Mouse (Mus musculus) forebrain, embryonic 11.5 days (tissue): Measurements from ENCODE around the gene 2610528J11Rik. TPM values are rescaled to one million over a fixed set of nuclear protein-coding genes. Genes with fewer than 3 reads are reported as not detected.
A peak's percentile ranks its signal among the peaks of the same experiment; 100 is the strongest.

Source experiments
- ATAC-seq: fragments of 200-750 bp; cut with Nextera tagmentation; replicated peaks from 2 replicates; pipeline ENCODE4 v1.8.0; 2017; ENCODE audit warnings: moderate TSS enrichment; ENCODE audit not compliant: low FRiP score
- DNase-seq: peaks from one replicate; pipeline ENCODE4 v3.0.0-alpha.2; 2017; ENCODE audit warnings: low spot score
- H3K27ac ChIP-seq: fragments of 300-500 bp; sonication (generic); 2 replicates; pipeline ENCODE4 v1.5.1; 2014; ENCODE audit warnings: low read depth, low read length
- H3K27me3 ChIP-seq: fragments of 300-500 bp; sonication (generic); 2 replicates; pipeline ENCODE4 v1.6.1; 2014; ENCODE audit warnings: mild to moderate bottlenecking, low read length, mixed read lengths; ENCODE audit not compliant: control insufficient read depth, insufficient read depth
- H3K36me3 ChIP-seq: fragments of 300-500 bp; sonication (generic); 2 replicates; pipeline ENCODE4 v1.6.1; 2014; ENCODE audit warnings: mild to moderate bottlenecking, low read length, moderate library complexity, mixed read lengths; ENCODE audit not compliant: control insufficient read depth, insufficient read depth
- H3K4me1 ChIP-seq: fragments of 300-500 bp; sonication (generic); replicated peaks from 2 replicates; pipeline ENCODE4 v1.6.1; 2014; ENCODE audit warnings: low read length, mixed read lengths; ENCODE audit not compliant: control insufficient read depth, insufficient read depth
- H3K4me2 ChIP-seq: fragments of 300-500 bp; sonication (generic); 2 replicates; pipeline ENCODE4 v1.6.1; 2014; ENCODE audit warnings: low read depth, mild to moderate bottlenecking, low read length, moderate library complexity, mixed read lengths; ENCODE audit not compliant: severe bottlenecking
- H3K4me3 ChIP-seq: fragments of 300-500 bp; sonication (generic); 2 replicates; pipeline ENCODE4 v1.5.1; 2014; ENCODE audit warnings: low read depth, low read length
- H3K9ac ChIP-seq: fragments of 300-500 bp; sonication (generic); 2 replicates; pipeline ENCODE4 v1.6.1; 2014; ENCODE audit warnings: low read length
- H3K9me3 ChIP-seq: fragments of 300-500 bp; sonication (generic); 2 replicates; pipeline ENCODE4 v1.6.1; 2016; ENCODE audit warnings: low read length, mixed read lengths; ENCODE audit not compliant: control insufficient read depth
- WGBS: fragments of 180-500 bp; shearing (Covaris S2); extraction: QIAGEN DNeasy Blood & Tissue Kit; methylation state at CpG from one replicate; pipeline ENCODE4 v1.1.7; 2014; 5-methylcytosine and 5-hydroxymethylcytosine counted together
- polyA plus RNA-seq: library from polyadenylated mRNA; unstranded; fragments of >200 nt; fragmentation: Nextera tagmentation; extraction: Ambion mirVana; gene quantifications from 2 replicates; pipeline ENCODE4 v1.2.1, GENCODE M21; 2014

The 2610528J11Rik gene
- polyA plus RNA-seq, 1 experiment from 2014 or later, result 0.71 TPM

DNA sequence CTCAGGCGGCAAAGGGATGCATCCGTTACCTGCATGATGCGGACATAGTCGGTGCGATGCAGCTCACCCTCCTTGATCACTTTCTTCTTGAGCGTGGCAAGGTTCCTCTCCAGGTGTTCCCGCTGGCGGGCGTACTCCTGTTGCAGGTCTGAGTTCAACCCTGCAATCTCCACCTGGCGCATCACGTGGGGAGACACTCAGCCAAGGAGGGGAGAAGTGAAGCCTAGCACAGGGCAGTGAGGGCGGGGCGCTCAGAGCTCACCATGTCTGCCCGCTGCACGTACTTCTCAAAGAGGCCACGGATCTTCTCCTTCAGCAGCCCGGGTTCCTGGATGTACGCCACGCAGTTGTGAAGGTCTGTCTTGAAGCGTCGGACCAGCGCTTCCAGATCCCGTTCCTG lies 42.5 kb downstream of the 2610528J11Rik start:
- H3K4me3 ChIP-seq, result no peak overlapping the region
- no peaks in the 10 kb centered on the region for H3K9me3 ChIP-seq
- no peaks in the 10 kb centered on the region for H3K4me1 ChIP-seq
- DNase-seq (no peak), ATAC-seq (no peak)
- H3K4me2 ChIP-seq, result no peak overlapping the region
- no peaks in the 10 kb centered on the region for H3K36me3 ChIP-seq
- no peak overlapping the region; the same call in 1 of the 2 replicates for H3K9ac ChIP-seq
- no peak overlapping the region for H3K27ac ChIP-seq
- no peaks in the 10 kb centered on the region; the same call in 1 of the 2 replicates for H3K27me3 ChIP-seq
- 74% methylated on average over 23 of the region's 23 CpGs for WGBS

DNA sequence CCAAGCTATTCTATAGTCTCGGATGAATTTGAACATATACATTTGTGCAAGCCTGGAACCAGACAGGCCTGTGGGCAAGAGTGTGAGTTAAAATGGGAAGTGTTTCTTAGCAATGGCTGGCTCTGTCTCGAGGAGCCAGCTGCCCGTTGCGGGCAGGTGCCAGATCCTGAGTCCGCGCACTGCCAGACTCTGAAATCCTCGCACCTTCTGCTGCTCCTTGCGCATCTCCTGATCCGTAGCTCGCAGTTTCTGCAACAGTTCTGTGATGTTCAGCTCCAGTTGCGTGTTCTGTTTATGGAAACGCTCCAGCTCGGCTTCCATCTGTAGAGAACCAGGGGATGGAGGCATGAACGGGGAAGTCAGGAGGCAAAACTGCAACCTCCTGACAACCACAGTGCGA lies 44.6 kb downstream of the 2610528J11Rik start:
- WGBS, result 89% methylated on average over 15 of the region's 15 CpGs
- H3K36me3 ChIP-seq, result no peaks in the 10 kb centered on the region
- no peaks in the 10 kb centered on the region for H3K4me1 ChIP-seq
- DNase-seq (no peak), ATAC-seq (no peak)
- no peak overlapping the region for H3K4me3 ChIP-seq
- no peak overlapping the region for H3K27ac ChIP-seq
- no peak overlapping the region for H3K9ac ChIP-seq
- no peak overlapping the region for H3K4me2 ChIP-seq
- no peaks in the 10 kb centered on the region for H3K9me3 ChIP-seq
- H3K27me3 ChIP-seq, result no peaks in the 10 kb centered on the region; the same call in 1 of the 2 replicates

DNA sequence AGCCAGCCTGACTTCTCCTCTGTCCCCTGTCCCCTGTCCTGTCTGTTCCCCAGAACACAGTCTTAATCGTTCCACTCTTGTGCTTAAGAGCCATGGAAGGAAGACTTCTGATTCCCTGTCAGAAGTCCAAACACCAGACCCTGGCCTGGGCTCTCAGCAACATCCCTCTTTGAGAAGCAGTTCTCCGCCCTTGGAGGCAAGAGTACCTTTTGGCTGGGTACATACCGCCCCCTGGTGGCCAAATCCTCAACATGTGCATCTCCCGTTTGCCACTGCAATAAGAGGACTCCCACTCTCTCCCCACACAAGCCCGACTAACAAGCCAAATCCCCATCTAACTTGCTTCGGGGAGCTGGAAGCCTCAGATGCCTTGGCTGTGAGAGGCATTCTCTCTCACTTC lies 49.3 kb downstream of the 2610528J11Rik start:
- 7% methylated on average over 6 of the region's 6 CpGs for WGBS
- Histone ChIP-seq H3K9me3 (no peaks in the 10 kb centered on the region), H3K27ac (no peak overlapping the region), H3K4me3 (no peak overlapping the region), H3K36me3 (no peaks in the 10 kb centered on the region), H3K4me2 (no peak overlapping the region), H3K27me3 (no peaks in the 10 kb centered on the region), H3K4me1 (no peaks in the 10 kb centered on the region), H3K9ac (no peak overlapping the region)
- ATAC-seq (peak; percentile 36; the same call in 1 of the 2 replicates), DNase-seq (peak; percentile 93)

DNA sequence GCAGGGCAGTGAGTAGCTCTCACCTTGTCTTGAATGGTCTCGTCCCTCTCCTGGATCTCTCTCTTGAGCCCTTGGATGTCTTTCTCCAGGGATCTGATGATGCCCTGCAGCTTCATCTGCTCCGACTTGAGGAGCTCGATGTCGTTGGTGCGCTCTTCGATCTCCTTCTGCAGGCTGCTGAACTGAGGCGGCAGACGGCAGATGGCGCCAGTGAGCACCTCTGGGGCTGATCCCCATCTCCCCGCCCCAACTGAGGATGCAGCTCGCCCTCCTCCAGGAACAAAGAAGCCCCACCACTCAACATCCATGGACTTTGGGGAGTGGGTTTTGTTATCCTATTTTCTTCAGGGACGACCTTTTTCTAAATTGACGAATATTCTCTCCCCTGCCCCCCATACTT lies 52.5 kb downstream of the 2610528J11Rik start:
- WGBS, result 55% methylated on average over 13 of the region's 13 CpGs
- Histone ChIP-seq H3K4me2 (no peak overlapping the region), H3K9me3 (no peaks in the 10 kb centered on the region), H3K27me3 (no peaks in the 10 kb centered on the region), H3K36me3 (no peaks in the 10 kb centered on the region), H3K9ac (no peak overlapping the region), H3K27ac (no peak overlapping the region), H3K4me3 (no peak overlapping the region), H3K4me1 (no peaks in the 10 kb centered on the region)
- ATAC-seq (no peak), DNase-seq (peak; percentile 70)

Other genes with a start within 250 kb of the 2610528J11Rik start
- gene Ptprf, start 235.6 kb upstream of the 2610528J11Rik start, polyA plus RNA-seq, result 90.5 and 99.9 TPM in 2 replicates
- 14.1 and 18.3 TPM in 2 replicates for gene Szt2, start 117.7 kb upstream of the 2610528J11Rik start, polyA plus RNA-seq
- 152 and 155 TPM in 2 replicates for gene Med8, start 117.7 kb upstream of the 2610528J11Rik start, polyA plus RNA-seq
- gene Elovl1, start 98.9 kb upstream of the 2610528J11Rik start, polyA plus RNA-seq, result 37.8 and 39.8 TPM in 2 replicates
- 369 and 385 TPM in 2 replicates for gene Cdc20, start 89.6 kb upstream of the 2610528J11Rik start, polyA plus RNA-seq
- 1.0 and 1.5 TPM in 2 replicates for gene Mpl, start 69.5 kb upstream of the 2610528J11Rik start, polyA plus RNA-seq
- gene Tie1, start 36.9 kb upstream of the 2610528J11Rik start, polyA plus RNA-seq, result 13.6 and 14.5 TPM in 2 replicates
- gene Tmem125, start 17.0 kb downstream of the 2610528J11Rik start, polyA plus RNA-seq, result 0.25 and 0.32 TPM in 2 replicates
- gene Cfap57, start 93.8 kb downstream of the 2610528J11Rik start, polyA plus RNA-seq, result 0.80 and 0.83 TPM in 2 replicates
- 181 and 183 TPM in 2 replicates for gene Ebna1bp2, start 93.8 kb downstream of the 2610528J11Rik start, polyA plus RNA-seq
- gene Olfr62, start 132.0 kb downstream of the 2610528J11Rik start, polyA plus RNA-seq, result not detected in 2 replicates
- 0.08 and 0.09 TPM in 2 replicates for gene Olfr1342, start 165.8 kb downstream of the 2610528J11Rik start, polyA plus RNA-seq
- gene Olfr1341, start 176.5 kb downstream of the 2610528J11Rik start, polyA plus RNA-seq, result not detected in 2 replicates
- gene Olfr1340, start 193.1 kb downstream of the 2610528J11Rik start, polyA plus RNA-seq, result not detected in 2 replicates
- gene Olfr1339, start 205.2 kb downstream of the 2610528J11Rik start, polyA plus RNA-seq, result 0.12 and 0.17 TPM in 2 replicates
- gene Olfr1338, start 231.7 kb downstream of the 2610528J11Rik start, polyA plus RNA-seq, result not detected in 2 replicates